Mouse (Mus musculus) C2C12 (cell line): ENCODE results near the gene Sebox.

Experiments
- CEBPB ChIP-seq: IDR thresholded peaks from one replicate; pipeline ENCODE4 v1.6.1; 2011; ENCODE audit warnings: low read depth, mild to moderate bottlenecking, control low read depth, moderate library complexity
- CTCF ChIP-seq: IDR thresholded peaks from one replicate; pipeline ENCODE4 v1.5.1; 2011; ENCODE audit not compliant: control insufficient read depth, insufficient read depth, insufficient read length
- FOSL1 ChIP-seq: IDR thresholded peaks from one replicate; pipeline ENCODE4 v1.8.0; 2011; ENCODE audit warnings: mild to moderate bottlenecking, low read length; ENCODE audit not compliant: poor library complexity, insufficient read depth, severe bottlenecking
- MAX ChIP-seq: IDR thresholded peaks from one replicate; pipeline ENCODE4 v1.6.1; 2011; ENCODE audit warnings: mild to moderate bottlenecking, control low read depth
- MYOD1 ChIP-seq: IDR thresholded peaks from one replicate; pipeline ENCODE4 v1.6.1; 2011; ENCODE audit warnings: low read depth; ENCODE audit not compliant: control insufficient read depth, insufficient read length
- MYOG ChIP-seq: IDR thresholded peaks from one replicate; pipeline ENCODE4 v1.6.1; 2011; ENCODE audit not compliant: control insufficient read depth, insufficient read length; ENCODE audit errors: extremely low read depth
- USF1 ChIP-seq: IDR thresholded peaks from one replicate; pipeline ENCODE4 v1.6.1; 2011; ENCODE audit warnings: low read depth, mild to moderate bottlenecking, control low read depth, moderate library complexity

GRCm38 (mm10) chr11:78488168-78488567, 15.1 kb upstream of the Sebox start:
- TF ChIP-seq CTCF (peak; percentile 55), FOSL1 (no peak), CEBPB (no peak), MAX (no peak), MYOD1 (no peak), USF1 (no peak), MYOG (no peak)
